Mouse (Mus musculus): Measurements from ENCODE around the gene Tsks. TPM values are rescaled to one million over a fixed set of nuclear protein-coding genes. Genes with fewer than 3 reads are reported as not detected.
A peak's percentile ranks its signal among the peaks of the same experiment; 100 is the strongest.

The Tsks gene
- polyA plus RNA-seq, 1 experiment, result 0.04 TPM

DNA sequence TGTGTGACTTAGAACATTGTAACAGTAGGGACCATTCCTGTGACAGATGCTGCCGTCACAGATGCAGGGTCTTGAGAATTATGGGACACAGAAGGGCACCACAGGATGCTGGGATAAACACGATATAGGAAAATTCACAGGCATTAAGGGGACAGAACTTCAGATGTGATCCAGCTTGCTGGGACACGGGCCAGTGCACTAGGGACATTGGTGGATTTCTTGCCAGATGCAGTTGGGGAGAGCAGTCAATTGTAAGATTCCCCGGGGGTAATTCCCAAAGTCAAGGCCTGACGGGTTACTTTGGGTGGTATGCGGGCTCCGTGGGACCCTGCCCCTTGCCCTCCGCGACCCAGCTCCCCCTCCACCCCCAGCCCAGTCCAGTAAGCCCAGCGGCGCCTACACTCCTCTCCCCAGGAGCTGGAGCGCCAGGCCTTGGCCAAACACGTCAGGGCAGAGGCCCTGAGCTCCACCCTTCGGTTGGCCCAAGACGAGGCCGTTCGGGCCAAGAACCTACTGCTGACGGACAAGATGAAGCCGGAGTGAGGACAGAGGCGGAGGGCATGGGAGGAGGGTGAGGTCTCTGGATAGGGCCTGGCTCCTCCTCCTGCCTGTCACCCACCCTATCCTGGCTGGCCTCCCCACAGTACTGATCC is 14.3 kb downstream of the Tsks start:
- TF ChIP-seq MYOD1 (IDR thresholded peaks at IDR 0.05; ENCODE audit: control insufficient read depth, insufficient read length, low read depth), result no peak
- no peak for TF ChIP-seq MAX (IDR thresholded peaks at IDR 0.05)
- no peak for TF ChIP-seq CTCF (IDR thresholded peaks at IDR 0.05; ENCODE audit: control insufficient read depth, insufficient read depth, insufficient read length)
- no peak for TF ChIP-seq FOSL1 (IDR thresholded peaks at IDR 0.05; ENCODE audit: insufficient read depth, low read length, poor library complexity, severe bottlenecking)
- TF ChIP-seq MYOG (IDR thresholded peaks at IDR 0.05; ENCODE audit: control insufficient read depth, extremely low read depth, insufficient read length), result no peak
- no peak for TF ChIP-seq CEBPB (IDR thresholded peaks at IDR 0.05; ENCODE audit: low read depth)
- TF ChIP-seq USF1 (IDR thresholded peaks at IDR 0.05; ENCODE audit: low read depth), result no peak
- Histone ChIP-seq H3K4me3 (ENCODE audit: insufficient read depth, poor library complexity, severe bottlenecking) (no peak overlapping the region), H3K79me2 (ENCODE audit: control insufficient read depth, insufficient read depth) (no peaks in the 10 kb centered on the region), H3K36me3 (ENCODE audit: control insufficient read depth, insufficient read depth) (no peaks in the 10 kb centered on the region), H3K79me3 (ENCODE audit: low read depth) (no peaks in the 10 kb centered on the region), H3K27me3 (ENCODE audit: control insufficient read depth, insufficient read depth, insufficient read length) (no peaks in the 10 kb centered on the region), H3ac (ENCODE audit: control insufficient read depth, insufficient read length, low read depth) (no peak overlapping the region)

DNA sequence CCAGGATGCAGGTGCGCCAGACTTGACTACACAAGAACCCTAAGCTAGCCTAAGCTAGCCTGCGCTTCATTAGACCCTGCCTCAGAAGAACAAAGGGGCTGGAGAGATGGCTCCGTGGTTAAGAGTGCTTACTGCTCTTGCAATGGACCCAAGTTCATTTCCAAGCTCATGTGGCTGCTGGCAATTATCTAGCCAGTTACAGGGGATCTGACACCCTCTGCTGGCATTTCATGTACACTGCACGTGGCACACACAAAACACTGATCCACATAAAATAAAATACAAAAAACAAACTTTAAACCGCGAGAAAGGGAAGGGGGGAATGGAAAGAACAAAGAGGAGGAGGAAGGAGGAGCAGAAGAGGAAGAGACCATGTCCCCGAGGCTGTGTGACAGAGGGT is 15.2 kb downstream of the Tsks start:
- no peak for TF ChIP-seq USF1 (IDR thresholded peaks at IDR 0.05; ENCODE audit: low read depth)
- TF ChIP-seq CTCF (IDR thresholded peaks at IDR 0.05; ENCODE audit: control insufficient read depth, insufficient read depth, insufficient read length), result peak; percentile 36
- TF ChIP-seq MYOD1 (IDR thresholded peaks at IDR 0.05; ENCODE audit: control insufficient read depth, insufficient read length, low read depth), result no peak
- TF ChIP-seq CEBPB (IDR thresholded peaks at IDR 0.05; ENCODE audit: low read depth), result no peak
- TF ChIP-seq MYOG (IDR thresholded peaks at IDR 0.05; ENCODE audit: control insufficient read depth, extremely low read depth, insufficient read length), result no peak
- peak; percentile 78 for TF ChIP-seq MAX (IDR thresholded peaks at IDR 0.05)
- TF ChIP-seq FOSL1 (IDR thresholded peaks at IDR 0.05; ENCODE audit: insufficient read depth, low read length, poor library complexity, severe bottlenecking), result no peak
- H3K79me2 ChIP-seq (ENCODE audit: control insufficient read depth, insufficient read depth), result no peaks in the 10 kb centered on the region

DNA sequence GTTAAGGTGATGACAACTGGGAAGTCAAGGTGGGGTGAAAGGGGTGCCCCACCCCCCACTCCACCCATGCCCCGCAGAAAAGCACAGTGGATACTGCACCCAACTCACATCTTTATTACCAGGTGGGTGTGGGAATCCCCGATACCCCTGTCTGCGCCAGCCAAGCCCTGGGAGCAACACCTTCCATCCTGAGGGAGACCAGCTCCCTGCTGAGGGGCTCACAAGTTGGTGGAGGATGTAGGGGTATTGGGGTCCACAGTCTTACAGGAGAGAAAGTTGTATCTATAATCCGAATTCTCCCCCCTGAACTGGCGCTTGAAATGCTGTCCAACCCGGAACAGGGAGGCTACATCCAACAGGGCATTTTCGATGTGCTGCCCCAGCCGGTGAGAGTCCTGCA is 16.3 kb downstream of the Tsks start:
- no peaks in the 10 kb centered on the region for H3K79me2 ChIP-seq (ENCODE audit: control insufficient read depth, insufficient read depth)
- no peaks in the 10 kb centered on the region for H3K36me3 ChIP-seq (ENCODE audit: control insufficient read depth, insufficient read depth)
- H3K4me3 ChIP-seq (ENCODE audit: insufficient read depth, poor library complexity, severe bottlenecking), result no peak overlapping the region
- no peak for TF ChIP-seq FOSL1 (IDR thresholded peaks at IDR 0.05; ENCODE audit: insufficient read depth, low read length, poor library complexity, severe bottlenecking)
- TF ChIP-seq MYOG (IDR thresholded peaks at IDR 0.05; ENCODE audit: control insufficient read depth, extremely low read depth, insufficient read length), result no peak
- no peak for TF ChIP-seq MYOD1 (IDR thresholded peaks at IDR 0.05; ENCODE audit: control insufficient read depth, insufficient read length, low read depth)
- TF ChIP-seq CEBPB (IDR thresholded peaks at IDR 0.05; ENCODE audit: low read depth), result no peak
- TF ChIP-seq USF1 (IDR thresholded peaks at IDR 0.05; ENCODE audit: low read depth), result no peak
- no peak for TF ChIP-seq CTCF (IDR thresholded peaks at IDR 0.05; ENCODE audit: control insufficient read depth, insufficient read depth, insufficient read length)
- no peak for TF ChIP-seq MAX (IDR thresholded peaks at IDR 0.05)
- no peaks in the 10 kb centered on the region for H3K27me3 ChIP-seq (ENCODE audit: control insufficient read depth, insufficient read depth, insufficient read length)
- no peak overlapping the region for H3ac ChIP-seq (ENCODE audit: control insufficient read depth, insufficient read length, low read depth)
- H3K79me3 ChIP-seq (ENCODE audit: low read depth), result no peaks in the 10 kb centered on the region

More for the DNA sequence above, 15.2 kb downstream of the Tsks start:
- no peaks in the 10 kb centered on the region for H3K27me3 ChIP-seq (ENCODE audit: control insufficient read depth, insufficient read depth, insufficient read length)
- no peak overlapping the region for H3ac ChIP-seq (ENCODE audit: control insufficient read depth, insufficient read length, low read depth)
- no peaks in the 10 kb centered on the region for H3K36me3 ChIP-seq (ENCODE audit: control insufficient read depth, insufficient read depth)
- H3K79me3 ChIP-seq (ENCODE audit: low read depth), result no peaks in the 10 kb centered on the region
- no peak overlapping the region for H3K4me3 ChIP-seq (ENCODE audit: insufficient read depth, poor library complexity, severe bottlenecking)

DNA sequence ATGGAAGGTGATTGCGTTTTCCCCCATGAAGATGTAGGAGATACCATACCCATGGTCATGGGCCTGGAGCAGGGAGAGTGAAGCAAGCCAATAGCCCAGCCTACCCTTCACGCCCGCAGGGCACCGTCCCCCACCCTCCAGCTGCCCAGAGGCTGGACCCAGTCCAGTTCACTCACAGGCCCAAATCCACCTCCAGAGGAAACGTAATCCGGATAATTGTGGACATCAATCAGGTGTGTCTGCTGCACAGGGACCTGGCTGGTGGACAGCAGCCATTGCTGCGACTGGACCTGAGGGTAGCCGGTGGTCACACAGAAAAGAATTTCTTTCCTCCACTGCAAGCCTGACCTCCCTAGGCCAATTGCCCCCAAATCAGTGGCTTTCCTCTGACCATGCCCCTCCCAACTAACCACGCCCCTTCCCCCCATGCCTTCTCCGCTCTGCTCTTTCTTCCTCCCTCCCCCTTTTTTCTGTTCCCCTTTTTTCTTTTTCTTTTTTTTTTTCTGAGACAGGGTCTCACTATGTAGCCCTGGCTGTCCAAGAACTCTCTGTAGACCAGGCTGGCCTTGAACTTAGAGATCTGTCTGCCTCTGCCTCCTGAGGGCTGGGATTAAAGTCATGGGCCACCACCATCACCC is 17.0 kb downstream of the Tsks start:
- TF ChIP-seq CEBPB (IDR thresholded peaks at IDR 0.05; ENCODE audit: low read depth), result no peak
- no peak for TF ChIP-seq MYOD1 (IDR thresholded peaks at IDR 0.05; ENCODE audit: control insufficient read depth, insufficient read length, low read depth)
- TF ChIP-seq CTCF (IDR thresholded peaks at IDR 0.05; ENCODE audit: control insufficient read depth, insufficient read depth, insufficient read length), result no peak
- no peak for TF ChIP-seq MYOG (IDR thresholded peaks at IDR 0.05; ENCODE audit: control insufficient read depth, extremely low read depth, insufficient read length)
- no peak for TF ChIP-seq MAX (IDR thresholded peaks at IDR 0.05)
- TF ChIP-seq FOSL1 (IDR thresholded peaks at IDR 0.05; ENCODE audit: insufficient read depth, low read length, poor library complexity, severe bottlenecking), result no peak
- no peak for TF ChIP-seq USF1 (IDR thresholded peaks at IDR 0.05; ENCODE audit: low read depth)
- no peaks in the 10 kb centered on the region for H3K79me2 ChIP-seq (ENCODE audit: control insufficient read depth, insufficient read depth)
- H3K27me3 ChIP-seq (ENCODE audit: control insufficient read depth, insufficient read depth, insufficient read length), result no peaks in the 10 kb centered on the region
- H3K79me3 ChIP-seq (ENCODE audit: low read depth), result no peaks in the 10 kb centered on the region
- no peak overlapping the region for H3ac ChIP-seq (ENCODE audit: control insufficient read depth, insufficient read length, low read depth)
- H3K36me3 ChIP-seq (ENCODE audit: control insufficient read depth, insufficient read depth), result no peaks in the 10 kb centered on the region
- H3K4me3 ChIP-seq (ENCODE audit: insufficient read depth, poor library complexity, severe bottlenecking), result no peak overlapping the region

DNA sequence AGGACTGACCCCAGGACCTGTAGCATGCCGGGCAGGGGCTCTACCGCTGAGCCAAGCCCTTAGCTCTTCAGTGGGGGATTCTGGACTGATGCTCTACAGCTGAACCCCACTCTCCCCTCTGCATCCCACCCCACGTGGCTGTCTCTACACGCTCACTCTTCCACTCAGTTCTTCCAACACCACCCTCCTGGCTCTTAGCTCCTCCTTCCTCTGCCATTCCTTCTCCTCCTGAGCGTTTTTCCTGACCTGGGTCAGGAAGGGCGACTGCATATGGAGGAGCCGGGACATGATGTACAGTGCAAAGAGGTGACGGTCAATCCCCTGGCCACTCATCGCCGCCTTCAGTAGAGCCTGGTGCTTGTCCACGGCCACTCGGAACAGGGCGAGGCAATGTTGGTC is 17.5 kb downstream of the Tsks start:
- H3K27me3 ChIP-seq (ENCODE audit: control insufficient read depth, insufficient read depth, insufficient read length), result no peaks in the 10 kb centered on the region
- no peaks in the 10 kb centered on the region for H3K36me3 ChIP-seq (ENCODE audit: control insufficient read depth, insufficient read depth)
- no peak overlapping the region for H3ac ChIP-seq (ENCODE audit: control insufficient read depth, insufficient read length, low read depth)
- no peaks in the 10 kb centered on the region for H3K79me3 ChIP-seq (ENCODE audit: low read depth)
- no peaks in the 10 kb centered on the region for H3K79me2 ChIP-seq (ENCODE audit: control insufficient read depth, insufficient read depth)
- TF ChIP-seq MAX (IDR thresholded peaks at IDR 0.05), result no peak
- no peak for TF ChIP-seq CEBPB (IDR thresholded peaks at IDR 0.05; ENCODE audit: low read depth)
- TF ChIP-seq MYOG (IDR thresholded peaks at IDR 0.05; ENCODE audit: control insufficient read depth, extremely low read depth, insufficient read length), result no peak
- no peak for TF ChIP-seq CTCF (IDR thresholded peaks at IDR 0.05; ENCODE audit: control insufficient read depth, insufficient read depth, insufficient read length)
- no peak for TF ChIP-seq FOSL1 (IDR thresholded peaks at IDR 0.05; ENCODE audit: insufficient read depth, low read length, poor library complexity, severe bottlenecking)
- no peak for TF ChIP-seq MYOD1 (IDR thresholded peaks at IDR 0.05; ENCODE audit: control insufficient read depth, insufficient read length, low read depth)
- no peak for TF ChIP-seq USF1 (IDR thresholded peaks at IDR 0.05; ENCODE audit: low read depth)
- H3K4me3 ChIP-seq (ENCODE audit: insufficient read depth, poor library complexity, severe bottlenecking), result no peak overlapping the region

Data from C2C12 (cell line).